Mouse (Mus musculus): ENCODE results near the gene Cacna1i.

DNA sequence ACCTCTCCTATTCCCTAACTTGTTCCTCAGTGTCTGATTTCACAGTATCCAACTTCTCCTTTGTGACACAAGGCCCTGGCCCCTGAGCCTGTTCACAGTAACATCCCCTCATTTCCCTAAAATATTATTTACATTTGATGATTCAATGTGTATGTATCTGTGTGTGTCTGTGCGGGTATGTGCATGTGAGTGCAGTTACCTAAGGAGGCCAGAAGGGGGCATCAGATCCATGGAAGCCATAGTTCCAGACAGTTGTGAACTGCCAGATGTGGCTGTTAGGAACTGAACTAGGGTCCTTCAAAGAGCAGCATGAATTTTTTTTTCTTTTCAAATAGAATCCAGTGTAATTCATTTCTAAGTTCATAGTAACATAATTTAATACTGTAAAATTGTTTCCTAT lies 10.1 kb downstream of the Cacna1i start:
- no peak for TF ChIP-seq CTCF (IDR thresholded peaks at IDR 0.05; ENCODE audit: control insufficient read depth, insufficient read depth, low read length)
- no peak for TF ChIP-seq POLR2A (IDR thresholded peaks at IDR 0.05; ENCODE audit: borderline replicate concordance, control insufficient read depth, low read depth, low read length)

All from bone marrow, adult 2 months (tissue).